Mouse (Mus musculus): ENCODE data around the gene Csn1s2a. TPM values are rescaled to one million over a fixed set of nuclear protein-coding genes. Genes with fewer than 3 reads are reported as not detected.
"Not testable (repeated sequence)": the region's sequence is repeated elsewhere in the genome, so short reads cannot be mapped to it uniquely, and the experiment has no call there.

Gene Csn1s2a
- total RNA-seq (2021): not detected
- long read RNA-seq: 0 reads

- DNase-seq (ENCODE audit: low spot score in 2 of 2): no peak
Observed at GRCm38 (mm10) chr5:87774267-87774666, at the start of gene Csn1s2a. Gene Csn1s2a (plus strand): TSS chr5:87774567.

GRCm38 (mm10) chr5:87734821-87735220 lies 39.5 kb upstream of the Csn1s2a start:
- no peak for DNase-seq (ENCODE audit: low spot score in 2 of 2)

- DNase-seq (ENCODE audit: low spot score in 2 of 2): no peak
Observed at GRCm38 (mm10) chr5:87753471-87753870, 20.9 kb upstream of the Csn1s2a start.

- DNase-seq (ENCODE audit: low spot score in 2 of 2): no peak
Observed at GRCm38 (mm10) chr5:87764546-87764945, 9.8 kb upstream of the Csn1s2a start.

- DNase-seq (ENCODE audit: low spot score in 2 of 2): not testable (repeated sequence)
Observed at GRCm38 (mm10) chr5:87772151-87772550, 2.2 kb upstream of the Csn1s2a start.

- no peak for DNase-seq (ENCODE audit: low spot score in 2 of 2)
Observed at GRCm38 (mm10) chr5:87782731-87783130, 8.4 kb downstream of the Csn1s2a start.

- DNase-seq (ENCODE audit: low spot score in 2 of 2): no peak
Observed at GRCm38 (mm10) chr5:87807782-87808181, 33.4 kb downstream of the Csn1s2a start, which contains the start of gene Csn1s2b. Gene Csn1s2b (plus strand): TSS chr5:87808082.

- DNase-seq (ENCODE audit: low spot score in 2 of 2): no peak
Observed at GRCm38 (mm10) chr5:87809253-87809652, 34.9 kb downstream of the Csn1s2a start.

GRCm38 (mm10) chr5:87825386-87825785 lies 51.0 kb downstream of the Csn1s2a start, which contains the start of gene Prr27:
Gene Prr27 (plus strand): TSS chr5:87825686.
- no peak for DNase-seq (ENCODE audit: low spot score in 2 of 2)

Other genes starting within 250 kb of the Csn1s2a start
- not detected for gene Sult1b1, start 236.4 kb upstream of the Csn1s2a start, total RNA-seq (2021)
- gene Sult1d1, start 205.5 kb upstream of the Csn1s2a start, total RNA-seq (2021): not detected
- gene Sult1e1, start 183.0 kb upstream of the Csn1s2a start, total RNA-seq (2021): not detected
- not detected for gene Csn1s1, start 108.4 kb upstream of the Csn1s2a start, total RNA-seq (2021)
- gene Csn2, start 74.9 kb upstream of the Csn1s2a start, total RNA-seq (2021): not detected
- gene Csn1s2b, start 33.5 kb downstream of the Csn1s2a start, total RNA-seq (2021): not detected
- gene Prr27, start 51.1 kb downstream of the Csn1s2a start, total RNA-seq (2021): not detected
- gene Odam, start 110.5 kb downstream of the Csn1s2a start, total RNA-seq (2021): not detected
- gene Csn3, start 151.0 kb downstream of the Csn1s2a start, total RNA-seq (2021): not detected
- not detected for gene 2310003L06Rik, start 194.9 kb downstream of the Csn1s2a start, total RNA-seq (2021)
- gene Gm28434, start 194.9 kb downstream of the Csn1s2a start, total RNA-seq (2021): not detected
- gene Cabs1, start 204.9 kb downstream of the Csn1s2a start, total RNA-seq (2021): not detected
- not detected for gene Smr3a, start 228.0 kb downstream of the Csn1s2a start, total RNA-seq (2021)

All from layer of hippocampus, postnatal 10 days (tissue).